Mouse (Mus musculus) heart, adult 2 months (tissue): ENCODE measurements around the gene Tekt1.

Experiments used
- CTCF ChIP-seq: fragments of 200-600 bp; IDR thresholded peaks from 2 replicates; pipeline ENCODE4 v1.8.1; 2022; ENCODE audit warnings: antibody characterized with exemption, mild to moderate bottlenecking, moderate library complexity
- EP300 ChIP-seq: fragments of 200-500 bp; IDR thresholded peaks from 2 replicates; pipeline ENCODE4 v1.6.1; 2011; ENCODE audit warnings: low read depth, low read length, control low read depth; ENCODE audit not compliant: insufficient read depth

GRCm38 (mm10) chr11:72310491-72310890 is 51.8 kb downstream of the Tekt1 start:
- TF ChIP-seq CTCF = no peak
- TF ChIP-seq EP300 = no peak
